Mouse (Mus musculus): ENCODE measurements around the gene Gm38655. TPM values are rescaled to one million over a fixed set of nuclear protein-coding genes. Genes with fewer than 3 reads are reported as not detected.
"Not testable (repeated sequence)": the region's sequence is repeated elsewhere in the genome, so short reads cannot be mapped to it uniquely, and the experiment has no call there.

Gm38655 gene
- polyA plus RNA-seq, 1 experiment from 2014 or later: not detected

DNA sequence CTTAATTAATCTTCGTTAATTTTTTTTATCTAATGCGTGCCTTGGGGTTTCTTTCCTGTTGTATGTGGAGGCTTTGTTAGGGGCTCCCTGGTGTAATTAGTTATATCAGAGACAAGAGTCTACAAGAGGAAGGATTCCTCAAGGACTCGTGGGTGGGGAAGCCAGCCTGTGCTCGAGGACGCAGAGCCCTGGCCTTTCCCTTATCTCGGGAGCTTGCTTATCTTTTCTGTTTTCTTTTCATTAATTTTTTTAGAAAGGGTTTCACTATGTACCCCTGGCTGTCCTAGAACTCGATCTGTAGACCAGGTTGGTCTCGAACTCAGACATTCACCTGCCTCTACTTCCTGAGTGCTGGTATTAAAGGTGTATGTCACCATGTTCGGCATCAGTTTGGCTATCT lies 47.6 kb downstream of the Gm38655 start:
- no peak overlapping the region for H3K27ac ChIP-seq
- no peak for ATAC-seq (replicated peaks; ENCODE audit: low FRiP score, low read depth)
- H3K4me2 ChIP-seq (ENCODE audit: low read length): no peak overlapping the region
- H3K27me3 ChIP-seq (ENCODE audit: insufficient read depth, low read length): no peaks in the 10 kb centered on the region
- WGBS: 69% methylated on average over 9 of the region's 9 CpGs
- no peak overlapping the region for H3K4me3 ChIP-seq (replicated peaks; ENCODE audit: low read depth, low read length)
- H3K9me3 ChIP-seq (replicated peaks; ENCODE audit: low read length): no peaks in the 10 kb centered on the region
- no peak for DNase-seq (ENCODE audit: low spot score)
- H3K9ac ChIP-seq (ENCODE audit: low read depth, low read length): no peak overlapping the region
- H3K36me3 ChIP-seq (ENCODE audit: insufficient read depth, low read length): no peaks in the 10 kb centered on the region
- no peaks in the 10 kb centered on the region for H3K4me1 ChIP-seq (replicated peaks; ENCODE audit: insufficient read depth, low read length)
- TF ChIP-seq CTCF (IDR thresholded peaks at IDR 0.05; ENCODE audit: low read depth): no peak

DNA sequence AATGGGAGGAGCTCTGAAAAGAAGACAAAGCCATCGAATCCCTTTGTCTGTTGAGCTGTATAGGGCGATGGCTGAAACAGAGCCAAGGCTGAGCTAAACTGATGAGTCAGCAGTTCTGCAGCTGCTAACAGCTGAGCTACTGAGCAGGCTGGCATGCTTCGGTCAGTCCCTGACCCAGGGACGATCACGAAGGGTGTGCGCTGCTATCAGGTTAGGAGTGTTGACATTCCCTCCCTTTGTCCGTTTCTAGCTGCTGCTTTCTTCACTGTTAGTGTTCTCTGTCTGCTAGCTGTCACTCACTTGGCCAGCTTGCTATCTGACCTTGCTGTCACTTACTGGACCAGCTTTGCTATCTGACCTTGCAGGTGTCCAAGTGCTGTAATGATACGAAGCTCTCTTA lies 48.2 kb downstream of the Gm38655 start:
- H3K27ac ChIP-seq: no peak overlapping the region
- no peaks in the 10 kb centered on the region for H3K36me3 ChIP-seq (ENCODE audit: insufficient read depth, low read length)
- no peak overlapping the region for H3K9ac ChIP-seq (ENCODE audit: low read depth, low read length)
- H3K4me1 ChIP-seq (replicated peaks; ENCODE audit: insufficient read depth, low read length): no peaks in the 10 kb centered on the region
- ATAC-seq (replicated peaks; ENCODE audit: low FRiP score, low read depth) (no peak), DNase-seq (ENCODE audit: low spot score) (no peak)
- 52% methylated on average over 8 of the region's 8 CpGs for WGBS
- H3K4me3 ChIP-seq (replicated peaks; ENCODE audit: low read depth, low read length): no peak overlapping the region
- no peak for TF ChIP-seq CTCF (IDR thresholded peaks at IDR 0.05; ENCODE audit: low read depth)
- no peak overlapping the region for H3K4me2 ChIP-seq (ENCODE audit: low read length)
- H3K27me3 ChIP-seq (ENCODE audit: insufficient read depth, low read length): no peaks in the 10 kb centered on the region
- no peaks in the 10 kb centered on the region for H3K9me3 ChIP-seq (replicated peaks; ENCODE audit: low read length)

DNA sequence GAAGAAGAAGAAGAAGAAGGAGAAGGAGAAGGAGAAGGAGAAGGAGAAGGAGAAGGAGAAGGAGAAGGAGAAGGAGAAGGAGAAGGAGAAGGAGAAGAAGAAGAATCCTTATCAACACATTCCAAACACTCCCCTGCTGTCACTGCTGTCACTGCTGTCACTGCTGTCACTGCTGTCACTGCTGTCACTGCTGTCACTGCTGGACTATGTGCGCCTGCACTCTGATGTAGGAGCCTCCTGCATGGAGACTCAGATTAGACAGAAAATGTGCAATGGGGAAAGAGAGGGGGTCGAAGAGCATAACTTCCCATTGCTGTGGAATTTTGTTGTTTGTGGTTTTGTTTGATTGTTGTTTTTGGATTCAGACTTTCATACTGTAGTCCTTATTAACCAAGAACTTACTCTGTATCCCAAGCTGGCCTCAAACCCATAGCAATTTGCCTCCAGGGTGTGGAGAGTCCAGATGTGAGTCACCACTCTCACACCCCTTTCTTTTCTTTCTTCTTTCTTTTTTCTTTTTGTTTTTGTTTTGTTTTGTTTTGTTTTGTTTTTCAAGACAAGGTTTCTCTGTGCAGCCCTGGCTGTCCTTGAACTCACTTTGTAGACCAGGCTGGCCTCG lies 49.7 kb downstream of the Gm38655 start:
- not testable (repeated sequence) for H3K4me3 ChIP-seq (replicated peaks; ENCODE audit: low read depth, low read length); H3K27me3 ChIP-seq (ENCODE audit: insufficient read depth, low read length); ATAC-seq (replicated peaks; ENCODE audit: low FRiP score, low read depth); H3K9me3 ChIP-seq (replicated peaks; ENCODE audit: low read length); H3K4me2 ChIP-seq (ENCODE audit: low read length); H3K36me3 ChIP-seq (ENCODE audit: insufficient read depth, low read length); H3K4me1 ChIP-seq (replicated peaks; ENCODE audit: insufficient read depth, low read length); H3K9ac ChIP-seq (ENCODE audit: low read depth, low read length); H3K27ac ChIP-seq; DNase-seq (ENCODE audit: low spot score)
- WGBS: 66% methylated on average over 3 of the region's 3 CpGs

DNA sequence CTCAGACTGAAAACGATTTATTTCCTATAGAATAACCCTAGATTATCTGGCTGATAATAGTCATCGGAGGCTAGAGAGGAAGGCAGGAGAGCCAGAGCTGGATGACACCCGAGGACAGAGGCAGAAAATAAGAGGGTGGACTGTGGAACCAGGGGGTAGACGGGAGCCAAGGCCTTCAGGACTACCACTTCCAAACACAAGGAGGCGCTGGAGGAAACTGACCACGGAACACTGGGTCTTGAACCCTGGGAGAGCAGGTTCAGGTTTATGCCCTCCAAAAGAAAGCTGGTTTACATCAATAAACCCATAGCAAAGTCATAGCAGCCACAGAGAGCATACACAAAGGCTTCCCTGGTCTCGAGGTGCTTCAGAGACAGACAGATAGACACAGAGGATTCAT lies 51.3 kb downstream of the Gm38655 start:
- 27% methylated on average over 7 of the region's 7 CpGs for WGBS
- ATAC-seq (replicated peaks; ENCODE audit: low FRiP score, low read depth): no peak
- TF ChIP-seq CTCF (IDR thresholded peaks at IDR 0.05; ENCODE audit: low read depth): peak; percentile 43

More for the DNA sequence above, 51.3 kb downstream of the Gm38655 start:
- Histone ChIP-seq H3K36me3 (ENCODE audit: insufficient read depth, low read length) (no peaks in the 10 kb centered on the region), H3K4me2 (ENCODE audit: low read length) (no peak overlapping the region), H3K4me3 (replicated peaks; ENCODE audit: low read depth, low read length) (no peak overlapping the region), H3K4me1 (replicated peaks; ENCODE audit: insufficient read depth, low read length) (no peaks in the 10 kb centered on the region), H3K9ac (ENCODE audit: low read depth, low read length) (no peak overlapping the region), H3K27me3 (ENCODE audit: insufficient read depth, low read length) (no peaks in the 10 kb centered on the region), H3K27ac (no peak overlapping the region), H3K9me3 (replicated peaks; ENCODE audit: low read length) (no peaks in the 10 kb centered on the region)
- DNase-seq (ENCODE audit: low spot score): no peak

Other genes starting within 250 kb of the Gm38655 start
- 12.7 and 13.7 TPM in 2 replicates for gene Mapk8ip3, start 238.5 kb downstream of the Gm38655 start, polyA plus RNA-seq (2015; fragmentation: Nextera tagmentation; extraction: Ambion mirVana)
- gene Jpt2, start 214.8 kb downstream of the Gm38655 start, polyA plus RNA-seq (2015; fragmentation: Nextera tagmentation; extraction: Ambion mirVana): 95.0 and 108 TPM in 2 replicates
- 3.4 and 4.5 TPM in 2 replicates for gene Cramp1l, start 159.7 kb downstream of the Gm38655 start, polyA plus RNA-seq (2015; fragmentation: Nextera tagmentation; extraction: Ambion mirVana)
- gene Ift140, start 159.4 kb downstream of the Gm38655 start, polyA plus RNA-seq (2015; fragmentation: Nextera tagmentation; extraction: Ambion mirVana): 10.1 and 10.9 TPM in 2 replicates
- gene Tmem204, start 91.9 kb downstream of the Gm38655 start, polyA plus RNA-seq (2015; fragmentation: Nextera tagmentation; extraction: Ambion mirVana): 54.5 and 59.9 TPM in 2 replicates
- gene Telo2, start 59.5 kb downstream of the Gm38655 start, polyA plus RNA-seq (2015; fragmentation: Nextera tagmentation; extraction: Ambion mirVana): 24.2 and 24.7 TPM in 2 replicates
- not detected in 2 replicates for gene Ptx4, start 54.7 kb downstream of the Gm38655 start, polyA plus RNA-seq (2015; fragmentation: Nextera tagmentation; extraction: Ambion mirVana)
- gene Clcn7, start 42.1 kb downstream of the Gm38655 start, polyA plus RNA-seq (2015; fragmentation: Nextera tagmentation; extraction: Ambion mirVana): 14.7 and 17.2 TPM in 2 replicates
- not detected in 2 replicates for gene Ccdc154, start 13.0 kb downstream of the Gm38655 start, polyA plus RNA-seq (2015; fragmentation: Nextera tagmentation; extraction: Ambion mirVana)
- 31.6 and 32.1 TPM in 2 replicates for gene BC003965, start 9.1 kb upstream of the Gm38655 start, polyA plus RNA-seq (2015; fragmentation: Nextera tagmentation; extraction: Ambion mirVana)
- gene Unkl, start 12.9 kb upstream of the Gm38655 start, polyA plus RNA-seq (2015; fragmentation: Nextera tagmentation; extraction: Ambion mirVana): 7.0 and 7.5 TPM in 2 replicates
- 68.8 and 71.2 TPM in 2 replicates for gene Gnptg, start 64.7 kb upstream of the Gm38655 start, polyA plus RNA-seq (2015; fragmentation: Nextera tagmentation; extraction: Ambion mirVana)
- 50.1 and 52.3 TPM in 2 replicates for gene Tsr3, start 64.7 kb upstream of the Gm38655 start, polyA plus RNA-seq (2015; fragmentation: Nextera tagmentation; extraction: Ambion mirVana)
- 1.0 and 1.5 TPM in 2 replicates for gene Baiap3, start 80.9 kb upstream of the Gm38655 start, polyA plus RNA-seq (2015; fragmentation: Nextera tagmentation; extraction: Ambion mirVana)
- gene Ube2i, start 99.2 kb upstream of the Gm38655 start, polyA plus RNA-seq (2015; fragmentation: Nextera tagmentation; extraction: Ambion mirVana): 501 and 544 TPM in 2 replicates
- 0.09 and 0.18 TPM in 2 replicates for gene Prss34, start 122.9 kb upstream of the Gm38655 start, polyA plus RNA-seq (2015; fragmentation: Nextera tagmentation; extraction: Ambion mirVana)
- gene Prss28, start 133.2 kb upstream of the Gm38655 start, polyA plus RNA-seq (2015; fragmentation: Nextera tagmentation; extraction: Ambion mirVana): not detected in 2 replicates
- gene Prss29, start 143.2 kb upstream of the Gm38655 start, polyA plus RNA-seq (2015; fragmentation: Nextera tagmentation; extraction: Ambion mirVana): not detected in 2 replicates
- gene Tpsab1, start 170.1 kb upstream of the Gm38655 start, polyA plus RNA-seq (2015; fragmentation: Nextera tagmentation; extraction: Ambion mirVana): 0.19 and 0.55 TPM in 2 replicates
- gene Tpsb2, start 190.8 kb upstream of the Gm38655 start, polyA plus RNA-seq (2015; fragmentation: Nextera tagmentation; extraction: Ambion mirVana): 1.5 and 4.2 TPM in 2 replicates
- 0.18 and 0.41 TPM in 2 replicates for gene Tpsg1, start 193.8 kb upstream of the Gm38655 start, polyA plus RNA-seq (2015; fragmentation: Nextera tagmentation; extraction: Ambion mirVana)